17 mouse cellular contexts compared by ENCODE assay signal in the genomic region with DNA sequence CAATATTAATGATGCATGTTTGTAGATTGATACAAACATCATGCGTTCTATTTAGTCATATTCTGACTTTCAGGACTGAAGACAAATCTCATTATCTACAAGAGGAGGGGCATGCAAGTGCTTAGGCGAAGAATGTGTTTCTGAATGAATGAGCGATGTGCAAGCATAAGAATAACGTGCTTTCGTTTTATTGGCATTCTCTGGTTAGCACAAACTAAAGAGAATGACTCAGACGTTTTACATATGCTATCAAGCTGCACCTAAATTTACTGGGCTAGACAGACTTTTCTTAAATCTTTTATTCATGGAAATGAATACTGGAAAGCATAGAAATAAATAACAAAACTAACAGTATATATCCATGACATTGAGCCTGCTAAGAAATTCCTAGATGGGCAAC.
DNase-seq lines count a peak whose midpoint lies in the region; ATAC-seq lines count a peak whose summit lies in the region.
"Had no signal": no experiment of that assay in that cellular context is flagged by ENCODE, and none has a peak within 500 bp of the region (broad histone marks: within the 10 kb centered on the region; RNA-seq: fewer than 3 reads in every experiment).

No protein-coding gene starts in this region.

- DNase-seq in frontal cortex, postnatal 36 days (ENCODE audit: low spot score in 2 of 2): no peak
- peak; percentile 2 for DNase-seq in retina, postnatal 1 day
- no peak for DNase-seq in retina, embryonic 14.5 days (ENCODE audit: low spot score)
- DNase-seq in heart, adult 8-10 months (ENCODE audit: low spot score): no peak
- DNase-seq: adrenal gland, adult 2 months; adrenal gland, postnatal 10 days; adrenal gland, postnatal 25 days; B cell, adult 2 months; cerebellum, adult 11-12 months; cerebellum, adult 2 months; cerebellum, adult 9-10 months; cerebellum, postnatal 10 days; cerebellum, postnatal 25 days had no signal

- peak; percentile 55; the same call in 1 of the 2 replicates for ATAC-seq in frontal cortex, adult (ENCODE audit: low TSS enrichment)
- ATAC-seq: CD4-positive, CD25-positive, alpha-beta regulatory T cell, adult 4 months; forebrain, embryonic 14.5 days; forebrain, embryonic 16.5 days had no signal
